Comparison of ENCODE assay signal across 19 mouse cellular contexts in the genomic region with DNA sequence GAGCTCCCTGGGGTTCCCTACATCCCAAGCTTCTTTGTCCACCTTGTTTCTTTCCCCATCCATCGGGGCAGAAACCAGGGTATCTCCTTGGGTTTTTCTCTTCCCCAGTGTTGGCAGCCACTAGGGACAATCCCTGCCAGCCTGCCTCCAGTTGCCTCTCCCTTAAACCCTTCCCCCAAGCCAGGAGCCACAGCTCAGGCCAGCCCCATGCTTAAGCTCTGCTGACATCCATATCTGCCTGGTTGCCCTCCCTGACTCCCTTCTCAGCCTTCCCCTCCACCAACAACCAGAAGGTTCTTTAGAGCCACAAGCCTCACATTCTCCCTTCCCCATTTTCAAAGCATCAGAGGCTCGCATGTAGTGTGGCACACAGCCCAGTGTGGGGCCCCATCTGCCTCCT. TPM values are rescaled to one million over a fixed set of nuclear protein-coding genes. Genes with fewer than 3 reads are reported as not detected.
DNase-seq lines count a peak whose midpoint lies in the region; ATAC-seq lines count a peak whose summit lies in the region.
"Had no signal": no experiment of that assay in that cellular context is flagged by ENCODE, and none has a peak within 500 bp of the region (broad histone marks: within the 10 kb centered on the region; RNA-seq: fewer than 3 reads in every experiment).

No protein-coding gene starts in this region.

- H3K4me1 ChIP-seq in hindbrain, embryonic 13.5 days (replicated peaks), result peaks cover 21% of the 10 kb centered on the region
- peaks cover 15% of the 10 kb centered on the region for H3K4me1 ChIP-seq in hindbrain, embryonic 14.5 days (replicated peaks; ENCODE audit: control insufficient read depth, insufficient read depth, low read length)
- peaks cover 20% of the 10 kb centered on the region for H3K4me1 ChIP-seq in neural tube, embryonic 13.5 days (replicated peaks)
- peaks cover 15% of the 10 kb centered on the region for H3K4me1 ChIP-seq in neural tube, embryonic 15.5 days

- DNase-seq in cerebellum, postnatal 10 days, result peak; percentile 37 to 44
- no peak for DNase-seq in cerebellum, adult 9-10 months
- DNase-seq in hindbrain, embryonic 14.5 days (ENCODE audit: low spot score), result no peak
- DNase-seq in lung, adult 18-20 months, result no peak
- DNase-seq in right cerebral cortex, postnatal 14 days, result no peak
- DNase-seq: adrenal gland, postnatal 25 days; cerebellum, adult 8-10 months; gastrocnemius, postnatal 10 days; heart, adult 2 months; kidney, postnatal 36 days; thymus, postnatal 4 days had no signal

- H3K27me3 ChIP-seq in hindbrain, embryonic 13.5 days, result 0 out of 2 replicates have a peak, but pooled peaks cover 8% of the 10 kb centered on the region
- no peaks in the 10 kb centered on the region for H3K27me3 ChIP-seq in hindbrain, embryonic 14.5 days (ENCODE audit: control insufficient read depth, insufficient read depth, low read length)
- peaks cover 16% of the 10 kb centered on the region for H3K27me3 ChIP-seq in neural tube, embryonic 13.5 days
- H3K27me3 ChIP-seq in neural tube, embryonic 15.5 days (replicated peaks), result no peaks in the 10 kb centered on the region

- no peaks in the 10 kb centered on the region for H3K9me3 ChIP-seq in hindbrain, embryonic 13.5 days
- no peaks in the 10 kb centered on the region for H3K9me3 ChIP-seq in hindbrain, embryonic 14.5 days (ENCODE audit: control insufficient read depth, low read length)
- H3K9me3 ChIP-seq in neural tube, embryonic 13.5 days, result no peaks in the 10 kb centered on the region
- no peaks in the 10 kb centered on the region for H3K9me3 ChIP-seq in neural tube, embryonic 15.5 days (replicated peaks)
- H3K9me3 ChIP-seq: heart, embryonic 15.5 days had no signal

- WGBS in hindbrain, embryonic 13.5 days, result 70% methylated on average over 2 of the region's 2 CpGs
- WGBS in hindbrain, embryonic 14.5 days, result 56% methylated on average over 2 of the region's 2 CpGs
- 79% methylated on average over 2 of the region's 2 CpGs for WGBS in neural tube, embryonic 13.5 days
- 56% methylated on average over 2 of the region's 2 CpGs for WGBS in neural tube, embryonic 15.5 days

- H3K4me2 ChIP-seq in hindbrain, embryonic 13.5 days, result no peak overlapping the region
- H3K4me2 ChIP-seq in hindbrain, embryonic 14.5 days (replicated peaks), result no peak overlapping the region
- no peak overlapping the region for H3K4me2 ChIP-seq in neural tube, embryonic 13.5 days
- no peak overlapping the region for H3K4me2 ChIP-seq in neural tube, embryonic 15.5 days
- H3K4me2 ChIP-seq: heart, embryonic 15.5 days had no signal

- H3K27ac ChIP-seq in hindbrain, embryonic 13.5 days, result 0 out of 2 replicates have a peak overlapping the region, but pooled peaks have one; percentile 23
- no peak overlapping the region for H3K27ac ChIP-seq in hindbrain, embryonic 14.5 days
- H3K27ac ChIP-seq in neural tube, embryonic 13.5 days (replicated peaks), result no peak overlapping the region
- no peak overlapping the region for H3K27ac ChIP-seq in neural tube, embryonic 15.5 days (replicated peaks)
- H3K27ac ChIP-seq: heart, adult 2 months; heart, embryonic 15.5 days; liver, embryonic 14.5 days had no signal

- no peak overlapping the region for H3K4me3 ChIP-seq in hindbrain, embryonic 13.5 days
- no peak overlapping the region for H3K4me3 ChIP-seq in hindbrain, embryonic 14.5 days (replicated peaks; ENCODE audit: low read length)
- no peak overlapping the region for H3K4me3 ChIP-seq in neural tube, embryonic 13.5 days
- no peak overlapping the region for H3K4me3 ChIP-seq in neural tube, embryonic 15.5 days (replicated peaks)
- H3K4me3 ChIP-seq: heart, adult 2 months; heart, embryonic 15.5 days had no signal

- no peaks in the 10 kb centered on the region for H3K36me3 ChIP-seq in hindbrain, embryonic 13.5 days
- H3K36me3 ChIP-seq in hindbrain, embryonic 14.5 days (replicated peaks; ENCODE audit: control insufficient read depth, insufficient read depth), result no peaks in the 10 kb centered on the region
- no peaks in the 10 kb centered on the region for H3K36me3 ChIP-seq in neural tube, embryonic 13.5 days
- no peaks in the 10 kb centered on the region for H3K36me3 ChIP-seq in neural tube, embryonic 15.5 days
- H3K36me3 ChIP-seq: heart, embryonic 15.5 days had no signal

- no peak for ATAC-seq in hindbrain, embryonic 13.5 days (ENCODE audit: low FRiP score)
- ATAC-seq in hindbrain, embryonic 14.5 days (ENCODE audit: low FRiP score), result no peak
- ATAC-seq in neural tube, embryonic 13.5 days (ENCODE audit: low read depth), result 0 out of 2 replicates have a peak, but pooled peaks have one; percentile 17
- ATAC-seq in neural tube, embryonic 15.5 days (ENCODE audit: low FRiP score), result no peak
- ATAC-seq: CD4-positive, CD25-positive, alpha-beta regulatory T cell, adult 4 months; intestine, embryonic 16.5 days; lung, postnatal 0 days had no signal

- H3K9ac ChIP-seq in hindbrain, embryonic 13.5 days, result no peak overlapping the region
- H3K9ac ChIP-seq in hindbrain, embryonic 14.5 days, result no peak overlapping the region
- H3K9ac ChIP-seq in neural tube, embryonic 13.5 days, result no peak overlapping the region
- no peak overlapping the region for H3K9ac ChIP-seq in neural tube, embryonic 15.5 days (replicated peaks)
- H3K9ac ChIP-seq: heart, embryonic 15.5 days; liver, embryonic 14.5 days had no signal

RNA-seq across cellular contexts. Expression of a gene that starts 10.3 kb away (rescaled TPM):
- 0.52 and 0.66 TPM in 2 replicates for polyA plus RNA-seq in hindbrain, embryonic 13.5 days (2015; fragmentation: Nextera tagmentation; extraction: Ambion mirVana)
- 1.2 and 1.9 TPM in 2 replicates for polyA plus RNA-seq in hindbrain, embryonic 14.5 days (2014; fragmentation: Nextera tagmentation; extraction: Ambion mirVana)
- 1.2 and 1.3 TPM in 2 replicates for polyA plus RNA-seq in neural tube, embryonic 13.5 days (2015; fragmentation: Nextera tagmentation; extraction: Ambion mirVana)
- 1.4 and 1.5 TPM in 2 replicates for polyA plus RNA-seq in neural tube, embryonic 15.5 days (2015; fragmentation: Nextera tagmentation; extraction: Ambion mirVana)
- polyA plus RNA-seq: CD4-positive, CD25-positive, alpha-beta regulatory T cell, adult 4 months had no signal

Comparison
In these comparisons a context has a peak if more than half of its experiments do, and no peak if none do; other contexts are left out.
1. DNase-seq: peak in cerebellum, postnatal 10 days (2 of 2); none in cerebellum, adult 9-10 months (single experiment), hindbrain, embryonic 14.5 days (single experiment), lung, adult 18-20 months (0 of 2) and right cerebral cortex, postnatal 14 days (single experiment).